Mouse (Mus musculus) hindlimb bud, embryonic 11.5 days (tissue): ENCODE measurements around the gene Gm973.

ENCODE experiments used
- DNase-seq: peaks from one replicate; pipeline ENCODE4 v3.0.0-alpha.2; 2012; ENCODE audit warnings: low read depth, low spot score; ENCODE audit errors: extremely low spot score

The Gm973 gene

GRCm38 (mm10) chr1:59491517-59491916 lies 24.5 kb upstream of the Gm973 start:
- DNase-seq: no peak

GRCm38 (mm10) chr1:59492432-59492831 lies 23.6 kb upstream of the Gm973 start:
- no peak for DNase-seq

GRCm38 (mm10) chr1:59495970-59496369 lies 20.1 kb upstream of the Gm973 start:
- DNase-seq: no peak

GRCm38 (mm10) chr1:59497741-59498613 lies 18.1 kb upstream of the Gm973 start:
- DNase-seq: no peak

GRCm38 (mm10) chr1:59499327-59499726 lies 16.7 kb upstream of the Gm973 start:
- DNase-seq: no peak

GRCm38 (mm10) chr1:59502355-59502754 lies 13.7 kb upstream of the Gm973 start:
- DNase-seq: no peak

- no peak for DNase-seq
Measured at GRCm38 (mm10) chr1:59503659-59504301, 12.3 kb upstream of the Gm973 start.

GRCm38 (mm10) chr1:59504302-59504700 lies 11.8 kb upstream of the Gm973 start:
- no peak for DNase-seq

GRCm38 (mm10) chr1:59508463-59509139 lies 7.5 kb upstream of the Gm973 start:
- no peak for DNase-seq

GRCm38 (mm10) chr1:59511566-59512270 lies 4.3 kb upstream of the Gm973 start:
- DNase-seq: no peak

- DNase-seq: peak; percentile 56
Measured at GRCm38 (mm10) chr1:59520226-59520837, 4.3 kb downstream of the Gm973 start.

GRCm38 (mm10) chr1:59522456-59522855 lies 6.4 kb downstream of the Gm973 start:
- no peak for DNase-seq

GRCm38 (mm10) chr1:59523378-59523958 lies 7.4 kb downstream of the Gm973 start:
- DNase-seq: no peak

GRCm38 (mm10) chr1:59524071-59524470 lies 8.0 kb downstream of the Gm973 start:
- DNase-seq: no peak

GRCm38 (mm10) chr1:59524759-59525158 lies 8.7 kb downstream of the Gm973 start:
- no peak for DNase-seq

GRCm38 (mm10) chr1:59527219-59527618 lies 11.2 kb downstream of the Gm973 start:
- no peak for DNase-seq

GRCm38 (mm10) chr1:59534976-59535810 lies 19.1 kb downstream of the Gm973 start:
- no peak for DNase-seq

GRCm38 (mm10) chr1:59538381-59538780 lies 22.3 kb downstream of the Gm973 start:
- DNase-seq: no peak

GRCm38 (mm10) chr1:59540537-59541148 lies 24.6 kb downstream of the Gm973 start:
- no peak for DNase-seq
